Mouse (Mus musculus) erythroblast, embryonic 14.5 days (primary cell): ENCODE data around the gene Kpna6. TPM values are rescaled to one million over a fixed set of nuclear protein-coding genes. Genes with fewer than 3 reads are reported as not detected.

Source experiments
- H3K27me3 ChIP-seq: 2 replicates; pipeline ENCODE4 v1.6.1; 2012; ENCODE audit warnings: inconsistent platforms; ENCODE audit not compliant: control insufficient read depth
- H3K36me3 ChIP-seq: 2 replicates; pipeline ENCODE4 v1.6.1; 2012; ENCODE audit warnings: mild to moderate bottlenecking, inconsistent platforms; ENCODE audit not compliant: control insufficient read depth
- H3K4me1 ChIP-seq: 2 replicates; pipeline ENCODE4 v1.6.1; 2012; ENCODE audit warnings: inconsistent platforms; ENCODE audit not compliant: control insufficient read depth
- H3K4me3 ChIP-seq: replicated peaks from 2 replicates; pipeline ENCODE3; 2012; ENCODE audit warnings: moderate library complexity, mild to moderate bottlenecking, inconsistent platforms
- H3K9me3 ChIP-seq: 2 replicates; pipeline ENCODE4 v1.6.1; 2012; ENCODE audit warnings: low read length, inconsistent platforms, mixed read lengths; ENCODE audit not compliant: control insufficient read depth
- GATA1 ChIP-seq: IDR thresholded peaks from 2 replicates; pipeline ENCODE4 v1.6.1; 2012; ENCODE audit warnings: low read length, inconsistent platforms, mixed read lengths
- TAL1 ChIP-seq: IDR thresholded peaks from 3 replicates; pipeline ENCODE4 v1.6.1; 2012; ENCODE audit warnings: low read length, inconsistent platforms, mixed read lengths
- polyA plus RNA-seq: library from polyadenylated mRNA; stranded (reverse); fragments of >175 nt; gene quantifications from 2 replicates; pipeline ENCODE4 v1.2.3, GENCODE M21; 2012

The Kpna6 gene
- polyA plus RNA-seq, 1 experiment, result 0.65 TPM

DNA sequence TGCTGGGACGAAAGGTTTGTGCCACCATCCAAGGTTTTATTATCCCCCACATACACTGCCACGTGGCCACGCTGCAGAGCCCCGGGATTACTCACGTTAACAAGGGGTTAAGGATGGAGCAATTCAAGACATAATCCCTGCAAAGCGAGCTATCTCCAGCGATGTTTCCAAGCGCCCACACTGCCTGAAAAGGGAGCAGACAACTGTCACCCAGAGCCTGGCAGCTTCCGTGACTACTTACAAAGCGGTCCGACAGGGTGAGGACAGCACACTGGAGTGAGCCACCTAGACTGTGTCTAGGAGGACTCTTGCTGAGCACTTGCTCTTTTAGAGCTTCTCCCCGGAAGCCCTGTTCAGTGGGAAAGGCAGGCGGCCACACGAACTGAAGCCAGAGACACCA lies 17.8 kb downstream of the Kpna6 start:
- TF ChIP-seq TAL1 (no peak), GATA1 (no peak)
- Histone ChIP-seq H3K4me3 (no peak overlapping the region), H3K9me3 (no peaks in the 10 kb centered on the region), H3K4me1 (no peaks in the 10 kb centered on the region), H3K27me3 (no peaks in the 10 kb centered on the region), H3K36me3 (peaks cover 92% of the 10 kb centered on the region)

- TF ChIP-seq GATA1 (no peak), TAL1 (no peak)
- Histone ChIP-seq H3K27me3 (no peaks in the 10 kb centered on the region), H3K4me3 (no peak overlapping the region), H3K36me3 (peaks cover 96% of the 10 kb centered on the region), H3K4me1 (no peaks in the 10 kb centered on the region; the same call in 1 of the 2 replicates), H3K9me3 (no peaks in the 10 kb centered on the region)
Observed at GRCm38 (mm10) chr4:129650359-129650758, 22.2 kb downstream of the Kpna6 start.

DNA sequence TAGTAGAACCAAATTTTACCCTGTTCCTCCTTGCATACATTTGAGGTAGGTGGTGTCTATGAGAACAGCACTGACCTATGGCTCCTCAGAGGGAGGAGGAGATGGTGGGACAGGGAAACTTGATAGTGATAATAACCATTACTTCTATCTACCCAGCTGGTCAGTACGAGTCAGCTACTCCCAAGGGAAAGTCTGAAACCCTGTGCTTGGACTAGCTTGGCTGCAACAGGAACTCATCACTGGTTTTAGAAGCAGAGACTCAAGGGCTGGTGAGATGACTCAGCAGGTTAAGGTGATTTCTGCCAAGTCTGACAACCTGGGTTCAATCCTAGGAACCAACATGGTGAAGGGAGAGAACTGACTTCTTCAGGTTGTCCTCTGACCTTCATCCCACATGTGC lies 23.9 kb downstream of the Kpna6 start:
- Histone ChIP-seq H3K36me3 (peaks cover 91% of the 10 kb centered on the region), H3K4me3 (no peak overlapping the region), H3K4me1 (no peaks in the 10 kb centered on the region; the same call in 1 of the 2 replicates), H3K9me3 (no peaks in the 10 kb centered on the region), H3K27me3 (no peaks in the 10 kb centered on the region)
- TF ChIP-seq TAL1 (no peak), GATA1 (no peak)

GRCm38 (mm10) chr4:129645204-129645603 lies 27.4 kb downstream of the Kpna6 start:
- peaks cover 64% of the 10 kb centered on the region for H3K36me3 ChIP-seq

GRCm38 (mm10) chr4:129641756-129642155 lies 30.8 kb downstream of the Kpna6 start:
- no peak for TF ChIP-seq TAL1
- no peak for TF ChIP-seq GATA1
- H3K9me3 ChIP-seq, result no peaks in the 10 kb centered on the region
- peaks cover 60% of the 10 kb centered on the region for H3K36me3 ChIP-seq
- H3K4me1 ChIP-seq, result peaks cover 38% of the 10 kb centered on the region
- no peaks in the 10 kb centered on the region for H3K27me3 ChIP-seq
- peak overlapping the region; percentile 94 for H3K4me3 ChIP-seq

More at GRCm38 (mm10) chr4:129645204-129645603, 27.4 kb downstream of the Kpna6 start:
- no peaks in the 10 kb centered on the region for H3K9me3 ChIP-seq
- TF ChIP-seq TAL1 (no peak), GATA1 (no peak)
- peaks cover 9% of the 10 kb centered on the region for H3K4me1 ChIP-seq
- no peaks in the 10 kb centered on the region for H3K27me3 ChIP-seq
- H3K4me3 ChIP-seq, result no peak overlapping the region

- H3K9me3 ChIP-seq, result no peaks in the 10 kb centered on the region
- TF ChIP-seq GATA1, result no peak
- no peak for TF ChIP-seq TAL1
- peaks cover 38% of the 10 kb centered on the region for H3K4me1 ChIP-seq
- peak within 1 kb of the TSS; percentile 94 for H3K4me3 ChIP-seq
- H3K36me3 ChIP-seq, result peaks cover 60% of the 10 kb centered on the region
- no peaks in the 10 kb centered on the region for H3K27me3 ChIP-seq
Observed at GRCm38 (mm10) chr4:129640638-129641467, 31.7 kb downstream of the Kpna6 start, which contains the start of gene Txlna. Txlna (minus strand) TSS chr4:129641065.

DNA sequence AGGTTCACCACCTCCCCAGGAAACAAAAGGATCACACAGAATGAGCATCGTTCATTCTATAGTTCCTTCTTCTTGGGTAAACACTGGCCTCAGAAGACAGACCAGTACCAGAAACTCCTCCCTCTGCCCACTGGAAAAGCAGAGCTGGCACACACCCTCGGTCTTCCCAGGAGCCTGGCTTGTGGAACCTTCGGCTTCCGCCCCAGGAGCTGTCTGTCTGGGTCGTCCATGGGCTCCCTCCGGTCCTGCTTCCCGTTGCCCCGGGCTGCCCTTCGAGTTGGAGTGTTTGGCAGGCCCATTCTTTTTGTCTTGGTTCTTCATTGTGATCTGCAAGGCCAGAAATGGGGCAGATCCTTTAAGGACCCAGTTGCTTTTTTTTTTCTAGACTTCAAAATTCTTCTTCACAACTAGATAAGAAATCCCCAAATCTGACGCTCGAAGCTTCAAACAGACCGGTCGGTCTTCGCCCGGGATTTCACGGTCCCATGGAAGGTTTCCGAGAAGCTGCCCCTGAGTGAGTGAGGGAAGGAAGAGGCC lies 32.4 kb downstream of the Kpna6 start:
- H3K36me3 ChIP-seq, result peaks cover 59% of the 10 kb centered on the region
- no peaks in the 10 kb centered on the region for H3K27me3 ChIP-seq
- no peaks in the 10 kb centered on the region for H3K9me3 ChIP-seq
- peaks cover 40% of the 10 kb centered on the region for H3K4me1 ChIP-seq
- peak overlapping the region; percentile 94 for H3K4me3 ChIP-seq
- TF ChIP-seq TAL1, result no peak
- no peak for TF ChIP-seq GATA1

GRCm38 (mm10) chr4:129639221-129639620 lies 33.3 kb downstream of the Kpna6 start:
- Histone ChIP-seq H3K4me1 (peaks cover 48% of the 10 kb centered on the region), H3K27me3 (no peaks in the 10 kb centered on the region), H3K36me3 (peaks cover 59% of the 10 kb centered on the region), H3K9me3 (no peaks in the 10 kb centered on the region), H3K4me3 (peak overlapping the region; percentile 94)
- TF ChIP-seq GATA1 (no peak), TAL1 (no peak)

DNA sequence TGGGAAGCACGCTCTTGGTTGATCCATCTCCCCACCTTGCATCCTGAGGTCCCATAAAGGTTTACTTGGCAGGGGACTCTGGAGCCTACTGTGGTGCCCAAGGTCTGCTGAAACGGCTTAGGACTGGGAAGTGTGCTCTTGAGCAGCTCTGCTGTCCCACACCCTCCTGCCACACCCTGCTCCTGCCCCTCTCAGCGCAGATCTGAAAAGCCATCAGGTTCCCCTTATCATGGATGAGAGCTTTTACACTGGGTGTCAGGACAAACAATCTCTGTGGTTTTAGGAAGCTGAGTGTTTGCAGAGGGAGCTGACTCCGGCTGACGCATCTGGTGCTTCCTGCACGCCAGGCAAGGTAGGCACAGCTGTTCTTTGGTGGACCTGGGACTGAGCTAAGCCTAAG lies 38.7 kb downstream of the Kpna6 start:
- TF ChIP-seq TAL1 (no peak), GATA1 (no peak)
- H3K4me1 ChIP-seq, result peaks cover 47% of the 10 kb centered on the region
- H3K27me3 ChIP-seq, result no peaks in the 10 kb centered on the region
- peaks cover 93% of the 10 kb centered on the region for H3K36me3 ChIP-seq
- H3K4me3 ChIP-seq, result peak overlapping the region; percentile 9
- no peaks in the 10 kb centered on the region for H3K9me3 ChIP-seq
